In genomic region chr17:87055663-87056062, GRCm38 (mm10) we compare ENCODE assay signal across 16 mouse cellular contexts. TPM values are rescaled to one million over a fixed set of nuclear protein-coding genes. Genes with fewer than 3 reads are reported as not detected.
DNase-seq lines count a peak whose midpoint lies in the region; ATAC-seq and TF ChIP-seq lines count a peak whose summit lies in the region.
"Had no signal": no experiment of that assay in that cellular context is flagged by ENCODE, and none has a peak within 500 bp of the region (broad histone marks: within the 10 kb centered on the region; RNA-seq: fewer than 3 reads in every experiment).

No protein-coding gene starts in this region.

- no peak overlapping the region for H3K4me3 ChIP-seq in heart, embryonic 16.5 days (ENCODE audit: low read length)
- no peak overlapping the region for H3K4me3 ChIP-seq in midbrain, postnatal 0 days (ENCODE audit: low read depth, low read length)
- H3K4me3 ChIP-seq in midbrain, embryonic 14.5 days (replicated peaks; ENCODE audit: low read depth, low read length): no peak overlapping the region
- no peak overlapping the region for H3K4me3 ChIP-seq in neural tube, embryonic 15.5 days (replicated peaks)
- H3K4me3 ChIP-seq: forebrain, embryonic 12.5 days; limb, embryonic 13.5 days; liver, embryonic 13.5 days; neural tube, embryonic 12.5 days had no signal

- ATAC-seq in heart, embryonic 16.5 days (replicated peaks; ENCODE audit: extremely low read depth, insufficient read depth, low FRiP score): 0 out of 2 replicates have a peak, but pooled peaks have one; percentile 54
- no peak for ATAC-seq in midbrain, postnatal 0 days (ENCODE audit: low FRiP score)
- ATAC-seq in midbrain, embryonic 14.5 days (ENCODE audit: low FRiP score, low TSS enrichment): no peak
- ATAC-seq in neural tube, embryonic 15.5 days (ENCODE audit: low FRiP score): no peak

- intact Hi-C loops in heart, postnatal 25 days (cut with DNase I): loop anchor here (5.0 kb wide), 1 partner anchor 47 kb away; no protein-coding TSS in a partner anchor

- no peak for TF ChIP-seq CTCF in midbrain, postnatal 0 days (IDR thresholded peaks at IDR 0.05)

- H3K9ac ChIP-seq in heart, embryonic 16.5 days (ENCODE audit: low read length): no peak overlapping the region; the same call in 1 of the 2 replicates
- H3K9ac ChIP-seq in midbrain, postnatal 0 days (replicated peaks; ENCODE audit: low read length, poor library complexity, severe bottlenecking): no peak overlapping the region
- no peak overlapping the region for H3K9ac ChIP-seq in midbrain, embryonic 14.5 days (replicated peaks; ENCODE audit: low read length)
- H3K9ac ChIP-seq in neural tube, embryonic 15.5 days (replicated peaks): no peak overlapping the region
- H3K9ac ChIP-seq: forebrain, embryonic 12.5 days; limb, embryonic 13.5 days; liver, embryonic 13.5 days; lung, embryonic 14.5 days; neural tube, embryonic 12.5 days had no signal

- H3K9me3 ChIP-seq in heart, embryonic 16.5 days (replicated peaks; ENCODE audit: control insufficient read depth, low read length): no peaks in the 10 kb centered on the region
- no peaks in the 10 kb centered on the region for H3K9me3 ChIP-seq in midbrain, postnatal 0 days (ENCODE audit: low read length)
- H3K9me3 ChIP-seq in midbrain, embryonic 14.5 days (ENCODE audit: control insufficient read depth, low read length): no peaks in the 10 kb centered on the region
- no peaks in the 10 kb centered on the region for H3K9me3 ChIP-seq in neural tube, embryonic 15.5 days (replicated peaks)
- H3K9me3 ChIP-seq: forebrain, embryonic 12.5 days; limb, embryonic 13.5 days; liver, embryonic 13.5 days; neural tube, embryonic 12.5 days had no signal

- H3K4me2 ChIP-seq in heart, embryonic 16.5 days (ENCODE audit: low read depth, low read length): peak overlapping the region; percentile 4; the same call in 1 of the 2 replicates
- H3K4me2 ChIP-seq in midbrain, postnatal 0 days (ENCODE audit: low read depth, low read length, poor library complexity, severe bottlenecking): no peak overlapping the region
- no peak overlapping the region for H3K4me2 ChIP-seq in midbrain, embryonic 14.5 days (ENCODE audit: low read length)
- H3K4me2 ChIP-seq in neural tube, embryonic 15.5 days: no peak overlapping the region
- H3K4me2 ChIP-seq: forebrain, embryonic 12.5 days; limb, embryonic 13.5 days; liver, embryonic 13.5 days; lung, embryonic 14.5 days; neural tube, embryonic 12.5 days had no signal

- DNase-seq in heart, postnatal 25 days (ENCODE audit: low spot score): no peak
- DNase-seq in kidney, adult 9 months: peak; percentile 43
- no peak for DNase-seq in kidney, adult 18-20 months
- DNase-seq in midbrain, postnatal 0 days (ENCODE audit: low spot score): no peak
- DNase-seq in midbrain, embryonic 14.5 days: no peak
- DNase-seq in retina, embryonic 14.5 days (ENCODE audit: low spot score): no peak
- DNase-seq: cerebellum, adult 9-10 months; liver, embryonic 13.5 days; lung, postnatal 36 days; thymus, adult 2 months had no signal

- 53% methylated on average over 1 of the region's 1 CpGs for WGBS in heart, embryonic 16.5 days
- WGBS in midbrain, postnatal 0 days: 46% methylated on average over 1 of the region's 1 CpGs
- 82% methylated on average over 1 of the region's 1 CpGs for WGBS in midbrain, embryonic 14.5 days
- 83% methylated on average over 1 of the region's 1 CpGs for WGBS in neural tube, embryonic 15.5 days

- H3K36me3 ChIP-seq in heart, embryonic 16.5 days (ENCODE audit: control insufficient read depth, insufficient read depth): no peaks in the 10 kb centered on the region
- no peaks in the 10 kb centered on the region for H3K36me3 ChIP-seq in midbrain, postnatal 0 days (ENCODE audit: insufficient read depth, low read length)
- no peaks in the 10 kb centered on the region for H3K36me3 ChIP-seq in midbrain, embryonic 14.5 days (ENCODE audit: control insufficient read depth, insufficient read depth, low read length)
- no peaks in the 10 kb centered on the region for H3K36me3 ChIP-seq in neural tube, embryonic 15.5 days
- H3K36me3 ChIP-seq: forebrain, embryonic 12.5 days; limb, embryonic 13.5 days; liver, embryonic 13.5 days; neural tube, embryonic 12.5 days had no signal

- H3K27me3 ChIP-seq in heart, embryonic 16.5 days (ENCODE audit: control insufficient read depth, insufficient read depth, low read length): no peaks in the 10 kb centered on the region
- no peaks in the 10 kb centered on the region for H3K27me3 ChIP-seq in midbrain, postnatal 0 days (ENCODE audit: insufficient read depth, low read length)
- no peaks in the 10 kb centered on the region for H3K27me3 ChIP-seq in midbrain, embryonic 14.5 days (ENCODE audit: control insufficient read depth, insufficient read depth, low read length)
- H3K27me3 ChIP-seq in neural tube, embryonic 15.5 days (replicated peaks): no peaks in the 10 kb centered on the region
- H3K27me3 ChIP-seq: forebrain, embryonic 12.5 days; limb, embryonic 13.5 days; liver, embryonic 13.5 days; neural tube, embryonic 12.5 days had no signal

- peaks cover 21% of the 10 kb centered on the region for H3K4me1 ChIP-seq in heart, embryonic 16.5 days (ENCODE audit: control insufficient read depth, insufficient read depth, low read length)
- peaks cover 7% of the 10 kb centered on the region for H3K4me1 ChIP-seq in midbrain, postnatal 0 days (ENCODE audit: insufficient read depth, low read length)
- H3K4me1 ChIP-seq in midbrain, embryonic 14.5 days (ENCODE audit: control insufficient read depth, insufficient read depth, low read length): no peaks in the 10 kb centered on the region
- peaks cover 14% of the 10 kb centered on the region for H3K4me1 ChIP-seq in neural tube, embryonic 15.5 days

- peak overlapping the region; percentile 67 for H3K27ac ChIP-seq in heart, embryonic 16.5 days (ENCODE audit: low read length)
- H3K27ac ChIP-seq in midbrain, postnatal 0 days (ENCODE audit: low read depth, low read length): peak overlapping the region; percentile 76; the same call in 1 of the 2 replicates
- no peak overlapping the region for H3K27ac ChIP-seq in midbrain, embryonic 14.5 days (replicated peaks; ENCODE audit: low read depth, low read length)
- peak overlapping the region; percentile 68 for H3K27ac ChIP-seq in neural tube, embryonic 15.5 days (replicated peaks)
- H3K27ac ChIP-seq: forebrain, embryonic 12.5 days; liver, embryonic 13.5 days; neural tube, embryonic 12.5 days had no signal

RNA-seq across cellular contexts. Expression of gene Cript, which starts 30.3 kb away (rescaled TPM):
- polyA plus RNA-seq in heart, embryonic 16.5 days (2015; fragmentation: Nextera tagmentation; extraction: Ambion mirVana): 106 and 120 TPM in 2 replicates
- 10 to 100 TPM; 38.8 to 46.8 TPM for total RNA-seq in heart, postnatal 25 days (2021)
- total RNA-seq in midbrain, postnatal 0 days (2014; rRNA removed): 51.4 and 51.6 TPM in 2 replicates
- 194 and 199 TPM in 2 replicates for polyA plus RNA-seq in midbrain, postnatal 0 days (2015; fragmentation: Nextera tagmentation; extraction: Ambion mirVana)
- 246 and 249 TPM in 2 replicates for polyA plus RNA-seq in midbrain, embryonic 14.5 days (2014; fragmentation: Nextera tagmentation; extraction: Ambion mirVana)
- polyA plus RNA-seq in neural tube, embryonic 15.5 days (2015; fragmentation: Nextera tagmentation; extraction: Ambion mirVana): 188 and 202 TPM in 2 replicates

RNA-seq across cellular contexts. Expression of gene Pigf, which starts 30.5 kb away (rescaled TPM):
- 13.7 and 14.2 TPM in 2 replicates for polyA plus RNA-seq in heart, embryonic 16.5 days (2015; fragmentation: Nextera tagmentation; extraction: Ambion mirVana)
- 1 to 10 TPM; 4.2 to 4.8 TPM for total RNA-seq in heart, postnatal 25 days (2021)
- total RNA-seq in midbrain, postnatal 0 days (2014; rRNA removed): 21.6 and 22.0 TPM in 2 replicates
- polyA plus RNA-seq in midbrain, postnatal 0 days (2015; fragmentation: Nextera tagmentation; extraction: Ambion mirVana): 29.4 and 31.3 TPM in 2 replicates
- polyA plus RNA-seq in midbrain, embryonic 14.5 days (2014; fragmentation: Nextera tagmentation; extraction: Ambion mirVana): 38.0 and 42.6 TPM in 2 replicates
- polyA plus RNA-seq in neural tube, embryonic 15.5 days (2015; fragmentation: Nextera tagmentation; extraction: Ambion mirVana): 33.4 and 35.2 TPM in 2 replicates

RNA-seq across cellular contexts. Expression of gene Socs5, which starts 51.8 kb away (rescaled TPM):
- 10.8 and 12.1 TPM in 2 replicates for polyA plus RNA-seq in heart, embryonic 16.5 days (2015; fragmentation: Nextera tagmentation; extraction: Ambion mirVana)
- 10 to 100 TPM; 27.6 to 34.0 TPM for total RNA-seq in heart, postnatal 25 days (2021)
- 21.3 and 27.0 TPM in 2 replicates for total RNA-seq in midbrain, postnatal 0 days (2014; rRNA removed)
- 13.0 and 13.1 TPM in 2 replicates for polyA plus RNA-seq in midbrain, postnatal 0 days (2015; fragmentation: Nextera tagmentation; extraction: Ambion mirVana)
- polyA plus RNA-seq in midbrain, embryonic 14.5 days (2014; fragmentation: Nextera tagmentation; extraction: Ambion mirVana): 17.6 and 20.1 TPM in 2 replicates
- polyA plus RNA-seq in neural tube, embryonic 15.5 days (2015; fragmentation: Nextera tagmentation; extraction: Ambion mirVana): 15.6 and 17.7 TPM in 2 replicates
